Mouse (Mus musculus): ENCODE results near the gene Il6st. TPM values are rescaled to one million over a fixed set of nuclear protein-coding genes. Genes with fewer than 3 reads are reported as not detected.

Il6st gene
- total and polyA plus RNA-seq, 2 experiments from 2014 or later = 20.2 to 37.4 TPM

GRCm38 (mm10) chr13:112467384-112467783 is 3.5 kb downstream of the Il6st start:
- 90% methylated on average over 9 of the region's 9 CpGs for WGBS
- Histone ChIP-seq H3K9ac (replicated peaks; ENCODE audit: low read length) (no peak overlapping the region), H3K36me3 (ENCODE audit: insufficient read depth, low read length) (no peaks in the 10 kb centered on the region), H3K27me3 (ENCODE audit: insufficient read depth, low read length) (no peaks in the 10 kb centered on the region), H3K4me2 (ENCODE audit: low read depth, low read length) (no peak overlapping the region), H3K4me3 (ENCODE audit: low read length) (no peak overlapping the region), H3K4me1 (ENCODE audit: insufficient read depth, low read length) (peaks cover 10% of the 10 kb centered on the region; the same call in 1 of the 2 replicates), H3K9me3 (ENCODE audit: low read length) (no peaks in the 10 kb centered on the region), H3K27ac (no peak overlapping the region)
- DNase-seq (ENCODE audit: low spot score) = no peak
- no peak for TF ChIP-seq CTCF (IDR thresholded peaks at IDR 0.05; ENCODE audit: low read depth)
- no peak for ATAC-seq

GRCm38 (mm10) chr13:112469491-112469890 is 5.6 kb downstream of the Il6st start:
- DNase-seq (ENCODE audit: low spot score) = no peak
- WGBS = 78% methylated on average over 5 of the region's 5 CpGs

GRCm38 (mm10) chr13:112471201-112471600 is 7.3 kb downstream of the Il6st start:
- H3K9ac ChIP-seq (replicated peaks; ENCODE audit: low read length) = no peak overlapping the region
- DNase-seq (ENCODE audit: low spot score) = no peak
- 0 out of 2 replicates have a peak, but pooled peaks cover 8% of the 10 kb centered on the region for H3K36me3 ChIP-seq (ENCODE audit: insufficient read depth, low read length)
- H3K4me2 ChIP-seq (ENCODE audit: low read depth, low read length) = no peak overlapping the region
- H3K9me3 ChIP-seq (ENCODE audit: low read length) = no peaks in the 10 kb centered on the region
- ATAC-seq = no peak
- H3K4me1 ChIP-seq (ENCODE audit: insufficient read depth, low read length) = no peaks in the 10 kb centered on the region
- 87% methylated on average over 9 of the region's 9 CpGs for WGBS
- no peaks in the 10 kb centered on the region for H3K27me3 ChIP-seq (ENCODE audit: insufficient read depth, low read length)
- H3K4me3 ChIP-seq (ENCODE audit: low read length) = no peak overlapping the region
- H3K27ac ChIP-seq = no peak overlapping the region
- no peak for TF ChIP-seq CTCF (IDR thresholded peaks at IDR 0.05; ENCODE audit: low read depth)

More at GRCm38 (mm10) chr13:112469491-112469890, 5.6 kb downstream of the Il6st start:
- Histone ChIP-seq H3K9me3 (ENCODE audit: low read length) (no peaks in the 10 kb centered on the region), H3K4me2 (ENCODE audit: low read depth, low read length) (no peak overlapping the region), H3K4me3 (ENCODE audit: low read length) (no peak overlapping the region), H3K27me3 (ENCODE audit: insufficient read depth, low read length) (no peaks in the 10 kb centered on the region), H3K36me3 (ENCODE audit: insufficient read depth, low read length) (no peaks in the 10 kb centered on the region), H3K9ac (replicated peaks; ENCODE audit: low read length) (no peak overlapping the region), H3K27ac (no peak overlapping the region), H3K4me1 (ENCODE audit: insufficient read depth, low read length) (0 out of 2 replicates have a peak, but pooled peaks cover 6% of the 10 kb centered on the region)
- ATAC-seq = no peak
- TF ChIP-seq CTCF (IDR thresholded peaks at IDR 0.05; ENCODE audit: low read depth) = no peak

GRCm38 (mm10) chr13:112472401-112473023 is 8.6 kb downstream of the Il6st start:
- TF ChIP-seq CTCF (IDR thresholded peaks at IDR 0.05; ENCODE audit: low read depth) = no peak

GRCm38 (mm10) chr13:112473757-112474755 is 10.2 kb downstream of the Il6st start:
- DNase-seq (ENCODE audit: low spot score) (no peak), ATAC-seq (no peak)
- WGBS = 85% methylated on average over 21 of the region's 21 CpGs
- no peak overlapping the region for H3K27ac ChIP-seq
- H3K4me1 ChIP-seq (ENCODE audit: insufficient read depth, low read length) = no peaks in the 10 kb centered on the region
- H3K4me2 ChIP-seq (ENCODE audit: low read depth, low read length) = no peak overlapping the region
- no peaks in the 10 kb centered on the region for H3K27me3 ChIP-seq (ENCODE audit: insufficient read depth, low read length)
- H3K4me3 ChIP-seq (ENCODE audit: low read length) = no peak overlapping the region
- H3K9ac ChIP-seq (replicated peaks; ENCODE audit: low read length) = no peak overlapping the region
- TF ChIP-seq CTCF (IDR thresholded peaks at IDR 0.05; ENCODE audit: low read depth) = no peak
- no peaks in the 10 kb centered on the region for H3K9me3 ChIP-seq (ENCODE audit: low read length)
- H3K36me3 ChIP-seq (ENCODE audit: insufficient read depth, low read length) = 0 out of 2 replicates have a peak, but pooled peaks cover 8% of the 10 kb centered on the region

More at GRCm38 (mm10) chr13:112472401-112473023, 8.6 kb downstream of the Il6st start:
- no peaks in the 10 kb centered on the region for H3K27me3 ChIP-seq (ENCODE audit: insufficient read depth, low read length)
- no peak overlapping the region for H3K4me3 ChIP-seq (ENCODE audit: low read length)
- no peak overlapping the region for H3K4me2 ChIP-seq (ENCODE audit: low read depth, low read length)
- H3K9ac ChIP-seq (replicated peaks; ENCODE audit: low read length) = no peak overlapping the region
- H3K36me3 ChIP-seq (ENCODE audit: insufficient read depth, low read length) = 0 out of 2 replicates have a peak, but pooled peaks cover 8% of the 10 kb centered on the region
- WGBS = 86% methylated on average over 16 of the region's 19 CpGs
- no peak overlapping the region for H3K27ac ChIP-seq
- no peaks in the 10 kb centered on the region for H3K9me3 ChIP-seq (ENCODE audit: low read length)
- DNase-seq (ENCODE audit: low spot score) (no peak), ATAC-seq (no peak)
- no peaks in the 10 kb centered on the region for H3K4me1 ChIP-seq (ENCODE audit: insufficient read depth, low read length)

GRCm38 (mm10) chr13:112479032-112479431 is 15.2 kb downstream of the Il6st start:
- Histone ChIP-seq H3K4me2 (ENCODE audit: low read depth, low read length) (no peak overlapping the region), H3K27ac (no peak overlapping the region), H3K36me3 (ENCODE audit: insufficient read depth, low read length) (peaks cover 21% of the 10 kb centered on the region), H3K4me1 (ENCODE audit: insufficient read depth, low read length) (no peaks in the 10 kb centered on the region), H3K27me3 (ENCODE audit: insufficient read depth, low read length) (no peaks in the 10 kb centered on the region), H3K9ac (replicated peaks; ENCODE audit: low read length) (no peak overlapping the region), H3K4me3 (ENCODE audit: low read length) (no peak overlapping the region), H3K9me3 (ENCODE audit: low read length) (no peaks in the 10 kb centered on the region)
- DNase-seq (ENCODE audit: low spot score) = no peak
- no peak for ATAC-seq
- TF ChIP-seq CTCF (IDR thresholded peaks at IDR 0.05; ENCODE audit: low read depth) = no peak
- WGBS = 86% methylated on average over 7 of the region's 7 CpGs
